Mouse (Mus musculus) fat pad, adult 2 months (tissue): ENCODE data around the gene Ppp1r35.
"Not testable (repeated sequence)": the region's sequence is repeated elsewhere in the genome, so short reads cannot be mapped to it uniquely, and the experiment has no call there.

ENCODE experiments used
- DNase-seq: peaks from one replicate; pipeline ENCODE4 v3.0.0-alpha.2; 2011; ENCODE audit warnings: low read depth, low spot score; ENCODE audit errors: extremely low read depth

Ppp1r35 gene

DNA sequence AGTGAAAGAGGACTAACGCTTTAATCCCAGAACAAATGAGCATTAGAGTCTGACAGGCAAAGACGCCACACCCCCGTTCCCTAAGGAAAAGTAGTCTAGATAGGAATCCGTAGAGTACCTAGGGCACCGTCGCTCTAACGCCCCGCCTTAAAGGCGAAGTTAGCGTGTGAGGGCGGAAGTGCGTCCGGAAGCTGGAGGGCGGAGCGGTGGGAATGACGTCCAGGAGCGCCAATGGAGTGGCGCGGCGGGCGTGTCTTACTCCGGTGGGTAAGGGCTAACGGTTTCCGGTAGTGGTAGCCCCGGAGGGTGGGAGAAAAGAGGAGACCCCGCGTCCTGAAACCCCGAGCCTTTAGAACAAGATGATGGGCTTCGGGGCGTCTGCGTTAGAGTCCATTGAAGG, at the start of gene Ppp1r35:
Ppp1r35 (plus strand) TSS at position 215 of the 400 bp plus-strand sequence.
- DNase-seq: peak; percentile 70

DNA sequence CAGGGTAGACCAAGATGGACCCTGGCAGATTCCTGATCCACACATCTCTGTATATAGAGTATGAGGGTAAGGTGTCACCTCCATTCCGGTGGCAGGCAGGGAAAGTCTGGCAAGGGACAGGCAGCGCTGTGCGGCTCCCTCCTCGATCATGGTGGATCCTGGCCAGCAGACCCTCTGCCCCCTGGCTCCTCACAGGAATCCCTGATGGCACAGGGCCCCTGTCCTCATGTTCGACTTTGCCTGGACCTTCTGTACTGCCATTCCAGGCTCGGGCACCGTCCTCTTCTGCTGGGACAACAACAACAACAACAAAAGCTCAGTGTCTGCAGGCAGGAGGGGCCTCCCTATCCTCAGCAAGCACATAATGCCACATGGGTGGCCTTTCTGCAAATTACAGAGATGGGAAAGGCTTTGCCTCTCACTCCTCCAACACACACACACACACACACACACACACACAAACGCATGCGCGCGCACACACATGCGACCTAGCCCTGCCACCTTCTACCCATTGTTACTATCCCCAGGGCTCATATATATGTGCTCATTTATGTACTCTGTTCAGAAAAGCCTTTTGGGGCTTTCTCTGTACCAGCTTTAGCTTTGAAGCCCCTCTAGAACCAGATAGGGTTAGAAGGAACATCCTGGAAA, 44.9 kb upstream of the Ppp1r35 start:
- no peak for DNase-seq

DNA sequence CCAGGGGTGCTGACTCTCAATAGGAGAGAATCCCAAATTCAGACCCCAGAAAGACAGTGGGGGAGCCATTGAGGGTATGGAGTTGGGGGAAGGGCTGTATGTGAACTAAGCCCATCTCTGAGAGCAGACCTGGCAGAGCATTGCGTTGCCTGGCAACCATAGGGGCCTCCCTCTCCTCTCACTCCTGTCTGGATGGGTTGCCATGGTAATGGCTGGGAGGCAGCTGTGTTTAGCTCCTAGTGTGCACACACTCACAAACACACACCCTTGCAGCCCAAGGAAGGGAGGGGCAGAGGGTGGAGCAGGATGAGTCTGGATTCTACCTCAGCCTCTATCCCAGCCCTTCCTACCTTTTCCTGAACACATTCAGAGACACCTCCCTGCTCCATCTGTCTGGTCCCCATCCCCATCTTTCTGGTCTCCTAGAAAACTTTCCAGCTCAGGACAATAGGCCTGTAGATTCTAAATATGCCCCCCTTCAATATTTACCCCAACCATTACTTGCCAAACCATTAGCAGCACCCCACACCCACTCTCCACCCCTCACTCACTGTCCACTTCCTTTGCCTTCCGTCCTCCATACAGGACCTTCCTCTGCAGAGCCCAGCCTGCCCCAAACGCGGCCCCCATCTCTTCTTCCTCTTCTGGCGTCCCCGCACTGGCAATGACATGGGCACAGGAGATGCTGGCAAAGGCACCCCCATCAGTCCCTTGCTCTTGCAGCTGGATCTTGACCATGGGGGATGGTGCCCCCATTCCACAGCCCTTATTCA, 44.2 kb upstream of the Ppp1r35 start:
- DNase-seq: no peak

DNA sequence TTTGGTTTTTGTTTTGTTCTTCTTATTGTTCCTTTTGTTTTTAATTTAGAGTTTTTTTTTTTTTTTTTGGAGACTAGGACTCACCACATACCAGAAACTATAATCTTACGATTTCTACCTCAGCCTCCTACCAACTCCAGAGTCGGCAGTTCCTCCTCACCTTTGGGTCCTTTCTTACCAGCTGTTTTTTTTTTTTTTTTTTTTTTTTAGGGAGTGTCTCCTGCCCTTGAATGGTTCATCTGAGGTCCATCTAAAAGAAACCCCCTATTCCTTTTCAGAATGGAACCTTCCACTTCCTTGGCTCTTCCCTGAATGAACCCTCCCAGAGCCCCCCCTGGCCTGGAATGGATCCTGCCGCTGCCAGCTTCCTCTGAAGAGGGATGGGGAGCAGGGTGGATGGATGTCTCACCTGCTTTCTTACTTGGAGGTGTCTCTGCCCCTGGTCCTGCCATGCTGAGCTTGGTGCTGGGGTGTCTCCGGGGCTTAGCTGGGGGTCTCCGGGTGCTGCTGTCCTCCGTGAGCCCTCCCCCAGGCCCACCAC, 41.2 kb upstream of the Ppp1r35 start:
- no peak for DNase-seq

DNA sequence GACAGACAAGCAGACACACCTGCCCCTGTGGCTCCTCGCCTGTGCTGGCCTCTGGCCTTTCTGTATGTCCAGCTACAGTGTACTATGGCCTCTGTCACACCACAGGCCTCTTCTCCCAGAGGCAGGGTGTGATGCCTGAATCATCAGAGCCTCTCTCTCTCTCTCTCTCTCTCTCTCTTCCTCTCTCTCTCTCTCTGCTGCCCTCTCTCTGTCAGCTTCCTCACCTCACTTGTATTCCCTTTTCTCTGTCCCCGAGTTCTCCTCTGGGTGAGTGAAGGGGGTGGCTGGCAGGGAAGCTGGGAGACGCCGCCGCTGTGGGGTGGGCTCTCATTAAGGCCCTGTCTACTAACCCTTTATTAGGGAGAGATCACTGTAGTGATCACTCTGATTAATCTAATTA, 40.1 kb upstream of the Ppp1r35 start:
- DNase-seq: no peak

DNA sequence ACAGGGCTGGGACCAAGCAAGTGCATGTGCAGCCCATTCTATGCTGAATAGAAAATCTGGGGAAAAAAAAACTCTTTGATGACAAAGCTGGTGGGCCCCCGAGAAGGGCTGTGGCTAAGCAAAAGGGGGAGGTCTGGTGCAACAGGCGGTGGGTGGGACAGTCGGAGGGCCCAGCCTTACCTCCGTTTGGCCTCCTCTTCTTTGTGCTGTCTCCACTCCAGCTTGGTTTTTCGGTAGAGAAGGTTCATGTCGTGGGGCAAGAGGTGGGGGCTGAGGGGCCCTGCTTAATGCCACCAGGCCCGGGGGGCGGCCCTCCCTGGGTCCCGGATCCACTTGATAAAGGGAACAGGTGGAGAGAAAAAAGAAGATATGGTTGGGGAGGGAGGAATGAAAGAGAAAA, 39.2 kb upstream of the Ppp1r35 start:
- DNase-seq: no peak

DNA sequence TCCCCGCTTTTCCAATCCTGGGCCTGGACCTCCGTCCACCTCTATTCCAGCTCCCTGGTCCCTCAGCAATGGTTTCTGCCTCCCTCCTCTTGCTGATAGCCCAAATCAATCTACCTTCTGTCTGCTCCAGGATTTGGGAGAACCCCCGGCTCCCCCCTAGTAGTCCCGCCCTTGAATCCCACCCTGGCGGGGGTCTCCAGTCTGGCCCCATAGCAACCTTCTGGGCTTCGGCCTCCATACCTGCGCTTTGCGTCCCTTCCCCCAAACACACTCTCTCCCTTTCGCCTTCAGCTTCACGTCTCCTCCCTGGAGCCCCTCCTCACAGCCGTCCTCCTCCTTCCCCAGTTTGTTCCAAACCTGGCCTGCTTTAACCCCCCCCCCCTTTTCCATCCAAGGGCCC, 38.1 kb upstream of the Ppp1r35 start:
- DNase-seq: no peak

DNA sequence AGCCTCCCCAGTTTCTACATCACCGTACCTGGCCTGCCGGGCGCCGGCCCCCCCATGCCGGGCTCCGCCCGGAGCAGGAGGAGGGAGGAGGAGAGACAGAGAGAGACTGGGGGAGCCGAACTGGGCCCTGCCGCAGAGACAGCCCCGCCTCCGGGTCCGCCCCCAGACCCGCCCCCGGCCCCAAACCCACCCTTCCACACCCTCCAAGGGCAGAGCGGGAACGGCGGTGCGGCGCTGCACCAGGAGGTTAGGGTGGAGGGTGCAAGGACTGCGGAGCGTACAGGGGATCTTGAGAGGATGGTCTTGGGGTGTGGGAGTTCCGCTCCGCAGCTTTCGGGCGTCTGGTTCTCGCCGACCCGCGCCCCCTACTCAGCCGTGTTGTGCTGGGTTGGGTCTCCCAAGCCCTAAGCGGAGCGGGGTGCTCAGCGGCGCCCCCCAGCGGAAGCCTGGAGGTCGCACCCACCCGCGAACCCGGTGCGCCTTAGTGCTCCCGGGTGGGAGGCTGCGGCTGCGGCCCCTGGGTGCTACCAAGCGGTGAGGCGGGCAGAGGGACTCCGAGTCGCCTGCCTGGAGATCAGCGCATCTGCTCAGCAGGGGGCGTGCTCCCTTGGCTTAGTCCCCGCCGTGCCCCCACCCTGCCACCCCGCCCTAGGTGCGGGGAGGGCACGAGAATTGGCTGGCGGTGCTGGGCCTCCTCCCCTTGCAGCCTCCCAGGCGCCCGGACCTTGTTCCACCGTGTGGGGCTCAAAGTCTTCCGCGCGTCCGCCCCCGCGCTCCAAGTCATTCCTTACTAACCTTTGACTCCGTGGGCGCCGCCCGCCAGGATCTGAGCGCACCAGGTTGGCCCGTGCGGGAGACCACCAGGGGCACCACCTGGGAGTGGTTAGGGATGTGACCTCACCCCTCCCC, 37.4 kb upstream of the Ppp1r35 start, which contains the start of gene Nyap1:
Nyap1 (minus strand) TSS at position 585 of the 909 bp plus-strand sequence.
- DNase-seq: no peak

DNA sequence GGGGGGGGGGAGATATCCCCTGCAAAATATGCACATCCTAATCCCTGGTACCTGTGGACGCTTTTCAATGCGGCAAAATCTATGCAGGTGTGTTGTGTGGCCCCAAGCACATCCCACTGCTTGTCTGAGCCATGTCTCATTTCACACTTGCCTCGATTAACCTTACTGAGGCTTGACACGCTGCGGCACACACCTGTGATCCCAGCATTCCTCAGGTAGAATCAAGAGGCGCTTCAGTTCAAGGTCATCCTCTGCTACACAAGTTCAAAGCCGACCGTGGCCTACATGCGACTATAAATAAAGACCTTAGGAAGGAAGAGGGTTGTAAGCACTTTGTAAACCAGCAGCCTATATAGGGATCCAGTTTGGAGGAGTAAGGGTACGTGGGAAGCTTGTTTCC, 36.6 kb upstream of the Ppp1r35 start:
- no peak for DNase-seq

DNA sequence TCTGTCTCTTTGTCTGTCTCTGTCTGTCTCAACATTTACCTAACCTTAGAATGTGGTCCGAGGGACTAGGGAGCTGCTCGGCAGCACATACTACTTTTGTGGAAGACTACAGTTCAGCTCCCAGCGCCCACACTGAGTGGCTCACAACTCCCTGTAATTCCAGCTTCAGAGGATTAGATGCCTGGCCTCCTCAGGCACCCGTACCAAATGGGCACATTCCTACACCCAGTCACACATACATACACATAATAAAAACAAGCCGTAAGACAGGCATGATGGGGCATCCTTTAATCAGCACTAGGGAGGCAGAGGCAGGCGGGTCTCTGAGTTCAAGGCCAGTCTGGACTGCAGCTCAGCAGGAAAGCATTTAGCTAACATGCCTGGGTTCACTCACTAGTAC, 35.8 kb upstream of the Ppp1r35 start:
- DNase-seq: no peak

DNA sequence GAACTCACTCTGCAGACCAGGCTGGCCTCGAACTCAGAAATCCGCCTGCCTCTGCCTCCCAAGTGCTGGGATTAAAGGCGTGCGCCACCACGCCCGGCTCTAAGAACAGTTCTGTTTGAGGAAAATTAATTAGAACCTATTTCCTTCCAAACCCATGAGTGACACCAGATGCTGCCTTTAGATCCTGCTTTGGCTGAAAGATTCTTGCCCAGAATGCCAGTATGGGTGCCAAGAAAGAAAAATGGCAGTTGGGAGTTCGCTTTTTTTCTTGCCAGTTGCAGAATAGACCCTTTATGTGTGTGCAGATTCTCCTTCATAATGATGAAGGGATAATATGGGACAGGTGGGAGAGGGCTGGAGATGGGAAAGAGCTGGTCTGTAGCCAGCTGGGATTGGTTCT, 34.5 kb upstream of the Ppp1r35 start:
- no peak for DNase-seq

DNA sequence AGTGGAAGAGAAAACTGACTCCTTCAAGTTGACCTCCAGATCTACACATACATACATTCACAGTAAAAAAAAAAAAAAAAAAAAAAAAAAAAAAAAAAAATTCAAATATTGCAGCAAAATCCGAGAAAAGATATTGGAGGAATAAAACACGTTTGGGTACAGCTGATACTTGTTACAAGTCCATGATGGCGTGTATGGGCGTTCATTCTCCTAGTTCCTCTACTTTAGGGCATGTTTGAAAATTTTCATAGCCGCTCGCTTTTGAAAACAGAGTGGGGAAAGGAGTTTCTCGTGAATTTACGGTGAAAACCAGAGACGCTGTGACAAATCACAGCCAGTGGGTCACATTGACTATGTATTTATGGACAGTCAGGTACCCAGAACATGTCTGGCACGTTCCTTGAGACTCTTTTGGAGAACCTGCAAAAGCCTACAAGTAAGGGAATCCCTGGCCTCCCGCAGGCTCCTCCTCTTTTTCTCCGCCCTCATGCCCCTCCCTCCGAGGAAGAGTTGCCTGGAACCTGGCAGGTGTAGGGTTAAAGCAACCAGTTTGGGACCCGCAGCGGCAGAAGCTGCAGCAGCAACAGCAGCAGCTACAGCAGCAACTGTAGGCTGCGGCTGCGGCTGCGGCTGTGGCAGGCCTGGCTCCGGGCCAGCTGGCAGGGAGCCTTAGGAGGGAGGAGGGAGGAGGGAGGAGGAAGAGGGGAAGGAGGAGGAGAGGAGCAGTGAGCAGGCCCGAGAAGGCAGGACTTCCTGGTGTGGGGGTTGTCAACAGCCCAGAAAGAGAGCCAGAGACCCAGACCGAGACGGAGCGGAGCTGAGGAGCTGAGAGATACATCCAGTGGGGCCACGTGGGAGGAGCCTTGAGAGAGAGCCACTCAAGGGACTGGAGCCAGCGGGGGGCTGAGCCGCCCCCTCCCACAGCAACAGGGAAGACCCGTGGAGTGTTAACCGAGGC, 33.2 kb upstream of the Ppp1r35 start, which contains the start of gene Tsc22d4:
Tsc22d4 (plus strand) TSS at position 517 of the 958 bp plus-strand sequence.
- DNase-seq: no peak

DNA sequence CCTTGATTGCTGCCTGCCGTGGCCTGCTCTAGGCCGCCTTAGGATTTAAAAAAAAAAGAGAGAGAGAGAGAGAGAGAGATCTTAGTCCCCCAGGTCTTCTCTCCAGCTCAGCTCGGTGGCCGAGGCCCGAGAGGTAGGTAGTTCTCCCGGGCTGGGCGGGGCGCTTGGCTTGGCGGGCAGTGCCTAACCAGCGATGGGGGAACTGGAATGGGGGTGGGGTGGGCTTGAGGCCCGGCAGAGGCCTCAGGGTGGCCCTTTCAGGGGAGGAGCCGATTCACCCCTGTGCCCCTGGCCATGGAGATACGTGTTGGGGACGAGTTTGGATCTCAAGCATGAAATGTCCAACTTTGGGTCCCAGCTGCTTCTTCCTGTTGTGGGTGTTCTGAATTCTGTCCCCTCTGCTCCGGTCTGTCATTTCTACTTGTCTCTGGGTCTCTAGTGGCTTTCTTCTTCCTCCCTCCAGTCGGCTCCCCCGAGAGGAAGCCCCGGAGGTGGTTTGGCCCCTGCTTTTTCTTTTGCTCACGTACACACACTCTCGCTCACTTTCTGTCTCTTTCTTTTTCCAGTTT, 32.3 kb upstream of the Ppp1r35 start:
- DNase-seq: no peak

DNA sequence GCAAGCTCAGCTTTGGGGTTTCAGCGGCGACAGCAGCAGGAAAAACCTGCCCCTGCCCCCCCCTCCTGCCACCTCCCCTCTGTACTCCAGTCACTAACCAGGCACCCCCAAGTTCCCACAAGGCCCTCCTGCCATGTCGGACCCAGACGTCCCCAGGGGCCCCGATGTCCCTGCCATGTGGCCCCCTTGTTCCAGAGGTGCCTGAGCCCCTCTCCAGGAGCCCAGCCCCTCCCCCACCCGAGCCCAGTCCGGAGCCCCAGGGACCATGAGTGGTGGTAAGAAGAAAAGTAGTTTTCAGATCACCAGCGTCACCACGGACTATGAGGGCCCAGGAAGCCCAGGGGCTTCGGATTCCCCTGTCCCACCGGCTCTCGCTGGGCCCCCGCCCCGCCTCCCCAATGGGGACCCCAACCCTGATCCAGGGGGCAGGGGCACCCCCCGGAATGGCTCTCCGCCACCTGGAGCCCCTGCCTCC, 31.8 kb upstream of the Ppp1r35 start:
- no peak for DNase-seq

DNA sequence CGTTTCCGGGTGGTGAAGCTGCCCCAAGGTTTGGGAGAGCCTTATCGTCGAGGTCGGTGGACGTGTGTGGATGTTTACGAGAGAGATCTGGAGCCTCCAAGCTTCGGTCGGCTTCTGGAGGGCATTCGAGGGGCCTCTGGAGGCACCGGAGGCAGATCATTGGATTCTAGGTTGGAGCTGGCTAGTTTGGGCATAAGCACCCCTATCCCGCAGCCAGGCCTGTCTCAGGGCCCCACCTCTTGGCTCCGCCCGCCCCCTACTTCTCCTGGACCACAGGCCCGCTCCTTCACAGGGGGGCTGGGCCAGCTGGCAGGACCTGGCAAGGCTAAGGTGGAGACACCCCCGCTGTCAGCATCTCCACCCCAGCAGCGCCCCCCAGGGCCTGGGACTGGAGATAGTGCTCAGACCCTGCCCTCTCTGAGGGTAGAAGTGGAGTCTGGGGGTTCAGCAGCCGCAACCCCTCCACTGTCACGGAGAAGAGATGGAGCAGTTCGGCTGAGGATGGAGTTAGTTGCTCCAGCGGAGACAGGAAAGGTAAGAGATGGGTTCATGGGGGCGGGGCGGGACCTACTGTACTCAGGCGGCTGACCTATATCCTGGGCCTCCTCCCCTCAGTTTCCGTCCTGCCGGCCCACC, 31.2 kb upstream of the Ppp1r35 start:
- no peak for DNase-seq

DNA sequence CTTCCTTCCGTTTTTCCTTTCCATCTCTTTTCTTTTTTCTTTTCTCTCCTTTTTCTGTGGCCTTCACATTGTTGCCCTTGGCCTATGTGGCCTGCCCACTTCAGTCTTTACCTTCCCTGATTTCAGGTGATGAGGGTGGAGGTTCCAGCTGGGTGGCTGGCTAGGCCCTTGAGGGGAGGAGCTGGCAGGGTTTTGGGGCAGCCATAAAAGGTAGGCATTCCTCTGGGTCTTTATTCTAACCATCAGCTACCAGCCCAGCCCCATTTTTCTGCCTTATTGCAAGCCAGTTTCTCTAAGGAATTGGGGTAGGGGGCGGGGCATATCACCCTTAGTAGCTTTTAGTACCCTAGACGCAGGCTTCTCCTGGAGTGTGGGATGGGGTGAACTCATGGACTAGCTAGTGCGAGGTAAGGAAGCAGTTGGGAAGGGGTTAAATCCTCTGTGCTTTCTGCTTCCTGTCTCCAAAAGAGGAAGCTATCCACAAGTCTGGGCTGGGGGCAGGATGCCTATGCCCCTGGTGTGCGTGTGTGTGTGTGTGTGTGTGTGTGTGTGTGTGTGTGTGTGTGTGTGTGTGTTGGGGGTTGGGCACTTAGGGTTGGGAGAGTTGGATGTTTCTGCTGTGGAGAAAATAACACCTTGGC, 30.4 kb upstream of the Ppp1r35 start:
- no peak for DNase-seq

DNA sequence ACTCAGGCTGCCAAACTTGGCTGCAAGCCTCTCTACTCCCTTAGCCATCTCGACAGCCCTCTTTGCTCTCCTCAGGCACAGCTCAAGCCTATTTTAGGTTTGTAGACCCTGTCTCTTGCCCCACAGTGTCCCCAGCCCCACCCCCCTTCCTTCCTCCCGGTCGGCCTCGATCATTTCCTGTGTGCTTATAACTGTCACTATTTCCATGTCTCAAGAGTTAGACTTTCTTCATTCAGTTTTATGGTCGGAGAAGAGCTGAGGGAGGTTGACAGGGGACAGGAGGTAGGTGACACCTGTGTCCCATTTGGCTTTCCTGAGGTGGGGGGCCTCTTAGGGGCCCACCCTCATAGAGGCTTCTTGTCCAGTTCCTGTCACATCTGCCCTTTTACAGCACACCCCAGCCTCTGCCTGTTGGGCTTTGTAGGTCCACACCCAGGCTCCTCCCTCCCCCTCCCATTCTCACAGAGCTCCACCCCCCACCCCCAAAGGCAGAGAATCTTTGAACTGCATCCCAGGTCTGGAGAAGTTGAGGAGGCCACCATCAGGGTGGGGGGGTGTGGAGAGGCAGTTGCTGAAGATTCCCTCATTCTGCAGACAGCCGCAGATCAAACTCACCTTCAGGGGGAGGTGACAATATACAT, 29.3 kb upstream of the Ppp1r35 start:
- DNase-seq: no peak

DNA sequence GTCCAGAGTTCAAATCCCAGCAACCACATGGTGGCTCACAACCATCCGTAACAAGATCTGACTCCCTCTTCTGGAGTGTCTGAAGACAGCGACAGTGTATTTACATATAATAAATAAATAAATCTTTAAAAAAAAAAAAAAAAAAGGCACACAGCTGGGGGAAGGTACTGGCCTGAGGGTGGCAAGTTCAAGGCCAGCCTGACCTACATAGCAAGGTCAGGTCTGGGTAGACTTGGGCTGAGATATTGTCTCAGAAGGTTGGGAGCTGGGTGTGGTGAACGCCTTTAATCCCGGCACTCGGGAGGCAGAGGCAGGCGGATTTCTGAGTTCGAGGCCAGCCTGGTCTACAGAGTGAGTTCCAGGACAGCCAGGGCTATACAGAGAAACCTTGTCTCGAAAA, 28.4 kb upstream of the Ppp1r35 start:
- not testable (repeated sequence) for DNase-seq
